8 mouse cellular contexts compared by ENCODE assay signal in genomic region chr1:77514325-77514962, GRCm38 (mm10). TPM values are rescaled to one million over a fixed set of nuclear protein-coding genes. Genes with fewer than 3 reads are reported as not detected.
A peak's percentile ranks its signal among the peaks of the same experiment; 100 is the strongest.
DNase-seq lines count a peak whose midpoint lies in the region; ATAC-seq and TF ChIP-seq lines count a peak whose summit lies in the region.

No protein-coding gene starts in this region.

- H3K27me3 ChIP-seq in embryonic facial prominence, embryonic 11.5 days (ENCODE audit: control insufficient read depth, insufficient read depth, low read length): no peaks in the 10 kb centered on the region
- peaks cover 45% of the 10 kb centered on the region for H3K27me3 ChIP-seq in liver, embryonic 16.5 days (ENCODE audit: control insufficient read depth, insufficient read depth, low read depth, low read length)
- H3K27me3 ChIP-seq in neural tube, embryonic 11.5 days (ENCODE audit: control insufficient read depth, insufficient read depth, low read length): no peaks in the 10 kb centered on the region

- H3K27ac ChIP-seq in left cerebral cortex, adult 2 months: peak overlapping the region; percentile 93
- peak overlapping the region; percentile 73 for H3K27ac ChIP-seq in embryonic facial prominence, embryonic 11.5 days (replicated peaks; ENCODE audit: low read depth, low read length)
- no peak overlapping the region for H3K27ac ChIP-seq in liver, embryonic 16.5 days (ENCODE audit: low read length)
- peak overlapping the region; percentile 76 for H3K27ac ChIP-seq in neural tube, embryonic 11.5 days (ENCODE audit: low read depth, low read length)

- peak; percentile 21 for ATAC-seq in embryonic facial prominence, embryonic 11.5 days (replicated peaks; ENCODE audit: insufficient number of reproducible peaks, low FRiP score, low TSS enrichment, low read depth)
- no peak for ATAC-seq in liver, embryonic 16.5 days (ENCODE audit: low read depth)
- peak; percentile 14 for ATAC-seq in neural tube, embryonic 11.5 days (ENCODE audit: insufficient read depth, low FRiP score, low TSS enrichment)

- under 1% methylated on average over 45 of the region's 45 CpGs for WGBS in embryonic facial prominence, embryonic 11.5 days
- under 1% methylated on average over 45 of the region's 45 CpGs for WGBS in liver, embryonic 16.5 days (ENCODE audit: insufficient replicate concordance)
- WGBS in neural tube, embryonic 11.5 days: under 1% methylated on average over 45 of the region's 45 CpGs

- H3K9ac ChIP-seq in embryonic facial prominence, embryonic 11.5 days (replicated peaks; ENCODE audit: low read length): peak overlapping the region; percentile 81
- no peak overlapping the region for H3K9ac ChIP-seq in liver, embryonic 16.5 days (ENCODE audit: low read depth, low read length)
- peak overlapping the region; percentile 68 for H3K9ac ChIP-seq in neural tube, embryonic 11.5 days (ENCODE audit: low read length)

- peak; percentile 58 to 60 for DNase-seq in left cerebral cortex, adult 2 months (ENCODE audit: extremely low spot score in 1 of 2, low spot score in 2 of 2)
- DNase-seq in left cerebral cortex, adult 8-10 months (ENCODE audit: low spot score in 2 of 2): no peak
- peak; percentile 61 for DNase-seq in embryonic facial prominence, embryonic 11.5 days (ENCODE audit: low spot score)
- DNase-seq in heart, adult 9 months (ENCODE audit: low spot score in 2 of 2): peak; percentile 66 to 68
- peak; percentile 38 to 52 for DNase-seq in kidney, adult 8-10 months
- DNase-seq in neural tube, embryonic 11.5 days (ENCODE audit: low spot score): peak; percentile 70
- no peak for DNase-seq in spleen, postnatal 4 days (ENCODE audit: low spot score in 2 of 2)

- H3K4me1 ChIP-seq in embryonic facial prominence, embryonic 11.5 days (ENCODE audit: control insufficient read depth, insufficient read depth, low read length): peaks cover 3% of the 10 kb centered on the region; the same call in 1 of the 2 replicates
- H3K4me1 ChIP-seq in liver, embryonic 16.5 days (ENCODE audit: control insufficient read depth, low read depth, low read length): peaks cover 3% of the 10 kb centered on the region
- peaks cover 8% of the 10 kb centered on the region for H3K4me1 ChIP-seq in neural tube, embryonic 11.5 days (ENCODE audit: control insufficient read depth, insufficient read depth, low read length)

- TF ChIP-seq CTCF in left cerebral cortex, adult 2 months (IDR thresholded peaks at IDR 0.05): peak; percentile 6

- H3K9me3 ChIP-seq in embryonic facial prominence, embryonic 11.5 days (replicated peaks; ENCODE audit: control insufficient read depth, low read length): no peaks in the 10 kb centered on the region
- H3K9me3 ChIP-seq in liver, embryonic 16.5 days (replicated peaks; ENCODE audit: control insufficient read depth, low read length): no peaks in the 10 kb centered on the region
- H3K9me3 ChIP-seq in neural tube, embryonic 11.5 days (ENCODE audit: control insufficient read depth, low read length): no peaks in the 10 kb centered on the region

- H3K4me2 ChIP-seq in embryonic facial prominence, embryonic 11.5 days (ENCODE audit: low read depth, low read length): peak overlapping the region; percentile 71
- H3K4me2 ChIP-seq in liver, embryonic 16.5 days (ENCODE audit: low read depth, low read length): peak overlapping the region; percentile 68
- H3K4me2 ChIP-seq in neural tube, embryonic 11.5 days (ENCODE audit: low read depth): peak overlapping the region; percentile 96

- intact Hi-C loops in left cerebral cortex, adult 2 months (cut with DNase I): loop anchor here (2.0 to 10.0 kb wide), 7 partner anchors 580 to 1702 kb away; no protein-coding TSS in a partner anchor

- no peaks in the 10 kb centered on the region for H3K36me3 ChIP-seq in embryonic facial prominence, embryonic 11.5 days (replicated peaks; ENCODE audit: control insufficient read depth, insufficient read depth, low read depth, low read length)
- no peaks in the 10 kb centered on the region for H3K36me3 ChIP-seq in liver, embryonic 16.5 days (ENCODE audit: control insufficient read depth, insufficient read depth)
- H3K36me3 ChIP-seq in neural tube, embryonic 11.5 days (ENCODE audit: control insufficient read depth, insufficient read depth, low read length): no peaks in the 10 kb centered on the region

- H3K4me3 ChIP-seq in left cerebral cortex, adult 2 months: peak overlapping the region; percentile 85
- peak overlapping the region; percentile 73 for H3K4me3 ChIP-seq in embryonic facial prominence, embryonic 11.5 days (ENCODE audit: low read depth, low read length)
- H3K4me3 ChIP-seq in liver, embryonic 16.5 days (ENCODE audit: low read depth, low read length): peak overlapping the region; percentile 58
- peak overlapping the region; percentile 46 for H3K4me3 ChIP-seq in neural tube, embryonic 11.5 days (ENCODE audit: low read depth, low read length)

RNA-seq across cellular contexts. Expression of gene Epha4, which starts 0.4 kb away (rescaled TPM):
- 100 to 1,000 TPM; 173 to 174 TPM for total RNA-seq in left cerebral cortex, adult 2 months (2021)
- 100 to 1,000 TPM; 139 to 158 (median 143) TPM for total RNA-seq in left cerebral cortex, adult 8-10 months (2022)
- polyA plus RNA-seq in embryonic facial prominence, embryonic 11.5 days (2014; fragmentation: Nextera tagmentation; extraction: Ambion mirVana): 28.8 and 30.4 TPM in 2 replicates
- polyA plus RNA-seq in liver, embryonic 16.5 days (2015; fragmentation: Nextera tagmentation; extraction: Ambion mirVana): 0.22 and 0.30 TPM in 2 replicates
- polyA plus RNA-seq in neural tube, embryonic 11.5 days (2014; fragmentation: Nextera tagmentation; extraction: Ambion mirVana): 23.1 and 26.6 TPM in 2 replicates

Comparison
In these comparisons a context has a peak if more than half of its experiments do, and no peak if none do; other contexts are left out.
1. DNase-seq: peak in left cerebral cortex, adult 2 months (2 of 2), embryonic facial prominence, embryonic 11.5 days (single experiment), heart, adult 9 months (2 of 2), kidney, adult 8-10 months (2 of 2) and neural tube, embryonic 11.5 days (single experiment); none in left cerebral cortex, adult 8-10 months (0 of 2) and spleen, postnatal 4 days (0 of 2).
2. RNA of gene Epha4, which starts 0.4 kb away (polyA plus RNA-seq): 28.8 to 30.4 TPM in embryonic facial prominence, embryonic 11.5 days and 23.1 to 26.6 TPM in neural tube, embryonic 11.5 days; 0.22 to 0.30 TPM in liver, embryonic 16.5 days; every median in the first group is over 10 times any median in the second.
3. Peak in every context shown above with its lines, with median percentiles within 50 percentile points of each other: H3K4me3 ChIP-seq and H3K4me2 ChIP-seq.